Mouse (Mus musculus): Measurements from ENCODE around the gene Mcm6.

DNA sequence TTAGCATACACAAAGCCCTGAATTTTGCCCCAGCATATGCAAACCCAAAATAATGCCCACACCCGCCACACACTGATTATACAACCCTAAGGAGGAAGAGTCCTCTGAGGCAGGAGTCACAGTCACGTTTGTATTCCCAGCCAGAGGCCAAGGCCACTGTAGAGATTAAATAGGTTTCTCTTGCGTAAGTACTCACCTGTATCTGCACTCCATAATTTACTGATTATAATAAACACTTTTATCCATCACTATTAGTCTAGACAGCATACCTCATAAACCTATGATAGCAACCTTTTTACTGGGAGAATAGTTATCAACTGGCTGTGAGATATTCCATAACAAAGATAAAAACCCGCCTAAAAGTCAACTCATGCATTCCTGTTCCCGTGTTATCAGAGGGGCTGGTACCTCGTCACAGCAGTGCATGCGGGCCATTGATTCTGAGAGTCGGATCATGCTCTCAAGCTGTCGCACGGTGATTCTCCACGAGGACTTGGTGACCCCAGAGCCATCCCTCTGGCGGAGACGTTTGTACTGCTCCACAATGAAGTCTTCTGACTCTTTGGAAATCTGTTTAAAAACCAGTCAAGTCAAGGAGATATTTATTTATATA, 21.6 kb downstream of the Mcm6 start:
- TF ChIP-seq CTCF (IDR thresholded peaks at IDR 0.05; ENCODE audit: control insufficient read depth, insufficient read depth, insufficient read length): no peak
- no peak for TF ChIP-seq USF1 (IDR thresholded peaks at IDR 0.05; ENCODE audit: low read depth)
- TF ChIP-seq MYOD1 (IDR thresholded peaks at IDR 0.05; ENCODE audit: control insufficient read depth, insufficient read length, low read depth): no peak
- no peak for TF ChIP-seq CEBPB (IDR thresholded peaks at IDR 0.05; ENCODE audit: low read depth)
- no peak for TF ChIP-seq MAX (IDR thresholded peaks at IDR 0.05)

Data from C2C12 (cell line).